Mouse (Mus musculus) midbrain, embryonic 12.5 days (tissue): Measurements from ENCODE around the gene Apoc4. TPM values are rescaled to one million over a fixed set of nuclear protein-coding genes. Genes with fewer than 3 reads are reported as not detected.

Experiments used
- ATAC-seq: fragments of 200-750 bp; cut with Nextera tagmentation; 2 replicates; pipeline ENCODE4 v1.8.0; 2017; ENCODE audit warnings: low read depth, moderate TSS enrichment, moderate library complexity; ENCODE audit not compliant: low FRiP score
- H3K27ac ChIP-seq: fragments of 300-500 bp; sonication (generic); replicated peaks from 2 replicates; pipeline ENCODE4 v1.5.1; 2016; ENCODE audit warnings: mild to moderate bottlenecking
- H3K27me3 ChIP-seq: fragments of 300-500 bp; sonication (generic); 2 replicates; pipeline ENCODE4 v1.6.1; 2016; ENCODE audit warnings: mild to moderate bottlenecking
- H3K36me3 ChIP-seq: fragments of 300-500 bp; sonication (generic); 2 replicates; pipeline ENCODE4 v1.6.1; 2016
- H3K4me1 ChIP-seq: fragments of 300-500 bp; sonication (generic); 2 replicates; pipeline ENCODE4 v1.6.1; 2016
- H3K4me2 ChIP-seq: fragments of 300-500 bp; sonication (generic); replicated peaks from 2 replicates; pipeline ENCODE4 v1.6.1; 2016; ENCODE audit warnings: mild to moderate bottlenecking, moderate library complexity
- H3K4me3 ChIP-seq: fragments of 300-500 bp; sonication (generic); 2 replicates; pipeline ENCODE4 v1.5.1; 2016; ENCODE audit warnings: mild to moderate bottlenecking
- H3K9ac ChIP-seq: fragments of 300-500 bp; sonication (generic); replicated peaks from 2 replicates; pipeline ENCODE4 v1.6.1; 2016; ENCODE audit warnings: mild to moderate bottlenecking, moderate library complexity
- H3K9me3 ChIP-seq: fragments of 300-500 bp; sonication (generic); 2 replicates; pipeline ENCODE4 v1.6.1; 2016; ENCODE audit warnings: mild to moderate bottlenecking
- WGBS: fragments of 180-500 bp; shearing (Covaris S2); methylation state at CpG from one replicate; pipeline ENCODE4 v1.1.7; 2016; 5-methylcytosine and 5-hydroxymethylcytosine counted together
- polyA plus RNA-seq: library from polyadenylated mRNA; unstranded; fragments of >200 nt; fragmentation: Nextera tagmentation; extraction: Ambion mirVana; gene quantifications from 2 replicates; pipeline ENCODE4 v1.2.1, GENCODE M21; 2016

The Apoc4 gene
- polyA plus RNA-seq, 1 experiment from 2014 or later: 0.08 TPM

GRCm38 (mm10) chr7:19668947-19669721, 12.1 kb downstream of the Apoc4 start:
- Histone ChIP-seq H3K36me3 (no peaks in the 10 kb centered on the region), H3K9ac (no peak overlapping the region), H3K4me1 (peaks cover 12% of the 10 kb centered on the region), H3K9me3 (no peaks in the 10 kb centered on the region), H3K4me3 (no peak overlapping the region), H3K27me3 (0 out of 2 replicates have a peak, but pooled peaks cover 3% of the 10 kb centered on the region), H3K4me2 (peak overlapping the region; percentile 18; the same call in 1 of the 2 replicates), H3K27ac (no peak overlapping the region)
- WGBS: 7% methylated on average over 10 of the region's 10 CpGs
- peak; percentile 64 for ATAC-seq

GRCm38 (mm10) chr7:19667434-19667833, 13.8 kb downstream of the Apoc4 start:
- H3K27me3 ChIP-seq: 0 out of 2 replicates have a peak, but pooled peaks cover 3% of the 10 kb centered on the region
- H3K9me3 ChIP-seq: no peaks in the 10 kb centered on the region
- no peaks in the 10 kb centered on the region; the same call in 1 of the 2 replicates for H3K36me3 ChIP-seq
- H3K4me2 ChIP-seq: no peak overlapping the region
- WGBS: 81% methylated on average over 2 of the region's 2 CpGs
- peaks cover 25% of the 10 kb centered on the region for H3K4me1 ChIP-seq
- H3K9ac ChIP-seq: no peak overlapping the region
- H3K27ac ChIP-seq: no peak overlapping the region
- no peak overlapping the region for H3K4me3 ChIP-seq
- ATAC-seq: no peak

- ATAC-seq: no peak
- Histone ChIP-seq H3K4me1 (peaks cover 25% of the 10 kb centered on the region), H3K4me2 (no peak overlapping the region), H3K9me3 (no peaks in the 10 kb centered on the region), H3K27ac (no peak overlapping the region), H3K27me3 (0 out of 2 replicates have a peak, but pooled peaks cover 3% of the 10 kb centered on the region), H3K9ac (no peak overlapping the region), H3K4me3 (no peak overlapping the region), H3K36me3 (peaks cover 5% of the 10 kb centered on the region; the same call in 1 of the 2 replicates)
- 60% methylated on average over 3 of the region's 3 CpGs for WGBS
Measured at GRCm38 (mm10) chr7:19666750-19667149, 14.5 kb downstream of the Apoc4 start.

DNA sequence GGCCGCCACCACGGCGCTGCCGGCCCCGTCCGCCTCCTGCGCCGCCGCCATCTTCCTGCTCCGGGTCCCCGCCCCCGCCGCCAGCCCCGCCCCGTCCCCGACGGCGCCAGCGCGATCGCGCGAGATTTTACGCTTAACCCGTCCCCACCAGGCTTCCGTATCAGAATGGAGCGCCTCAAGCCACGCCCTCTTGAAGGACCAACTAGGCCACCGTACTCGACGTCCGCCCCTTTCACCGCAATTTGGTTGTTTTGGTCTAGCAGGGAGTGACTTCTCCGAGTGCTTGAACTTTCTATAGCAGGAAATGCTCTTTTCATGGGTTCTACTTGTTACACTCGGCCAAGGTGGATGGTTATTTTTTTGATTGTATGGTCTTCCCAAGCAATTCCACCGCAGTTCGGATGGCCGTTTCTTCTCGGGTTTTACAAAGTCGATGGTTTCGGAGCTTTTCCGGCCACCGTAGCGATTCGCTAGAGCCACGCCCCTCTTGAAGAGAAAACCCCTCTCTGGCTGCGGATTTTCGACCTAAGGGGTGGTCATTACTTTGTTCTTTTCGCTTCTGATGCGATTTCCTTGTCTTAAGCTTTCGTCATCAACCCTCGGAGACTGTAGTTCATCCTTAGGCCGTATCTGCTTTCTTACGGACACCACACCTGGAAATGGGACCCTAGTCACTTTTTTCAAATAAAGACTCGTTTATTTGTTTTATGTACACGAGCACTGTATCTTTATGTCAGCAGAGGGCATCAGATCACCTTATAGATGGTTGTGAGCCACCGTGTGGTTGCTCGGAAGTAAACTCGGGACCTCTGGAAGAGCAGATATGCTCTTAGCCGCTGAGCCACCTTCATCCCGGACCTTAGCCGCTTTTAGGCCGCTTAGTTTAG, 16.1 kb downstream of the Apoc4 start, which contains the start of gene Clptm1:
Gene Clptm1, minus strand, starts transcription at position 79 of the 887 bp plus-strand sequence.
- Histone ChIP-seq H3K4me3 (peak within 1 kb of the TSS; percentile 100), H3K4me1 (peaks cover 25% of the 10 kb centered on the region), H3K27ac (peak within 1 kb of the TSS; percentile 93), H3K4me2 (peak within 1 kb of the TSS; percentile 86), H3K27me3 (0 out of 2 replicates have a peak, but pooled peaks cover 3% of the 10 kb centered on the region), H3K9ac (peak within 1 kb of the TSS; percentile 99), H3K9me3 (no peaks in the 10 kb centered on the region), H3K36me3 (peaks cover 7% of the 10 kb centered on the region; the same call in 1 of the 2 replicates)
- under 1% methylated on average over 62 of the region's 63 CpGs for whole genome bisulfite sequencing
- ATAC-seq: peak; percentile 88

DNA sequence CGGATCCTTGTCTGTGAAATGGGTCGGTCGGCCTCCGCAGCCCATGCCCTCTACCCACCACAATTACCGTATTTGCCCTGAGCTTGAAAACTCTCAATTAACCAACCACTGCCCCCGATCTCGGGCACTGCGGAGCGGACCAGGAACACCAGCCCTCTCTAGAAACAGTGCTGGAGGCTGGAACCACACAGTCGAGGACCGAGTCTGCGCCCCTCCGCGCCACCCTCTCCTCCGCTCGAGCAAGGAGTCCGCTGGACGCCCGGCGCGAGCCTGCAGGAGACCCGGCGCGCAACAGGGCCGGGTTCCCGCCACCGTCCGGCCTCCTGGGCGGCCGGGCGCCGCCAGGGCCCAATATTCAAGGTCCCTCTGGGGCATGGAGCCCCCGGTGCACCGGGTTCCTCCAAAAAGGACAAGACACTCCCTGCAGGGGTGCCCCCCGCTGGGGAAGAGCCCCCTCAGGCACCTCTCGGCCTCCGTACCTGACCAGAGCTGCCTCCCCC, 16.8 kb downstream of the Apoc4 start:
- WGBS: 1% methylated on average over 37 of the region's 37 CpGs
- peak overlapping the region; percentile 86 for H3K4me2 ChIP-seq
- H3K27me3 ChIP-seq: 0 out of 2 replicates have a peak, but pooled peaks cover 3% of the 10 kb centered on the region
- peak overlapping the region; percentile 99 for H3K9ac ChIP-seq
- peak overlapping the region; percentile 100 for H3K4me3 ChIP-seq
- ATAC-seq: peak; percentile 64; the same call in 1 of the 2 replicates
- peak overlapping the region; percentile 93 for H3K27ac ChIP-seq
- peaks cover 25% of the 10 kb centered on the region for H3K4me1 ChIP-seq
- H3K36me3 ChIP-seq: peaks cover 7% of the 10 kb centered on the region; the same call in 1 of the 2 replicates
- no peaks in the 10 kb centered on the region for H3K9me3 ChIP-seq

DNA sequence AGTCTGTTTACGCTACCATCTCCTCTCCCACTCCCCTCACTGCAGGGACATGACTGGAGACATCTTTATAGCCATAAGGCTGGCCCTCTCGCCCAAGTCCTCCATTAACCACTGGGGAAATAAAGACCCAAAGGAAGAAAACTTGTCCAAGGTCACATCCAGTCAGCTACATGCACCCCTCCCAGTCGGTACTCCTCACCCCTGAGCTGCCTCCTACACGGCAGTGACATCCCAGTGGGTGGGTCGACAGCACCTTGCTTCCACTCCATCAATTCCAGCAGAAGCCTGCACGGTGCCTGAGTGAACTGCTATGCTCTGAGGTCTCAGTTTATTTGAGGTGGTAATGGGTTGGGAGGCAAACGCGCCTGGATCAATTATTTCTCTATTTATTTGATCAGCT, 17.3 kb downstream of the Apoc4 start:
- H3K9me3 ChIP-seq: no peaks in the 10 kb centered on the region
- peaks cover 7% of the 10 kb centered on the region; the same call in 1 of the 2 replicates for H3K36me3 ChIP-seq
- H3K27me3 ChIP-seq: 0 out of 2 replicates have a peak, but pooled peaks cover 3% of the 10 kb centered on the region
- no peak for ATAC-seq
- H3K27ac ChIP-seq: no peak overlapping the region
- H3K4me2 ChIP-seq: peak overlapping the region; percentile 86
- H3K4me3 ChIP-seq: peak overlapping the region; percentile 100
- H3K9ac ChIP-seq: peak overlapping the region; percentile 99
- H3K4me1 ChIP-seq: peaks cover 20% of the 10 kb centered on the region
- WGBS: 24% methylated on average over 8 of the region's 8 CpGs

DNA sequence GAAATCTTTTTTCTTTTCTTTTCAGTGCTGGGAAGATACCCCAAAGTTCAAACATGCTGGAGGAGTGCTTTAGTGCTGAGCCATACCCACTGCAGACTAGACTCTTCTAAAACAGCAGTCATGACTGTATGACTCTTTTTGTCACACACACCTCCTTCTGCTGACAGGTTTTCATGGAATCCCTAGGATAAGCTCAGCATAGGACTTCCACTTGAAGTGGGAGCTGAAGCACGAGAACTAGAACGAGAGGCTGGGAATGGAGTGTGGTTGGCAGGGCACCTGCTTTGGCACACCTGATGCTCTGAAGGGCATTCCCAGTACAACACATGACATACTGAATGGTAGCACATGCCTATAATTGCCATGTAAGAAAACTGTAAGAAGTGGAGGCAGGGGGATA, 28.7 kb downstream of the Apoc4 start:
- ATAC-seq: no peak
- Histone ChIP-seq H3K36me3 (peaks cover 72% of the 10 kb centered on the region), H3K4me2 (no peak overlapping the region), H3K4me1 (no peaks in the 10 kb centered on the region), H3K27ac (no peak overlapping the region), H3K9ac (no peak overlapping the region), H3K27me3 (no peaks in the 10 kb centered on the region), H3K4me3 (no peak overlapping the region), H3K9me3 (no peaks in the 10 kb centered on the region)
- WGBS: 100% methylated on average over 2 of the region's 2 CpGs

DNA sequence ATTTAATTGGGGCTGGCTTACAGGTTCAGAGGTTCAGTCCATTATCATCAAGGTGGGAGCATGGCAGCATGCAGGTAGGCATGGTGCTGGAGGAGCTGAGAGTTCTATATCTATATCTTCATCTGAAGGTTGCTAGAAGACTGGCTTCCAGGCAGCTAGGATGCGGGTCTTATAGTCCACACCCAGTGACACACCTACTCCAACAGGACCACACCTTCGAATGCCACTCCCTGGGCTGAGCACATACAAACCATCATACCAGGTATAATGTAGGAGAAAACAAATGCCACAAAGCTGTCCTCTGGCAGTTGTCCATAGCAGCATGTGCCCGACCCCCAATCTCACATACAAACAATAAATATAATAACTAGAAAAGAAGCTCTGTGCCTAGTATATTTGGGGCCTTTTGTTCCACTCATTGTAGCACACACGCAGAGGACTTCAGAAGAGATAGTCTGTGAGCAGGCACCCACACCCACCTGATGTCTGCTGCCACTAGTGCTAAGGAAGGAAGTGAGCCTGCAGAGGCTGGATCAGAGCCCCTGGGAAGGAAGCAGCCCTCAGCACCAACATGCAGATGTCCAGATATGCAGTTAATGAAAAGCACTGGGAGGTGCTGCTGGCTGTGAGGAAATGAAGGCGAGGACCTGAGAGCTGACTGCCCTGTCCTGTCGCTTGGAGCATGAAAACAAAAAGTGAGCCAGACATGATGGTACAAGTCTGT, 30.1 kb downstream of the Apoc4 start:
- Histone ChIP-seq H3K9me3 (no peaks in the 10 kb centered on the region), H3K36me3 (peaks cover 79% of the 10 kb centered on the region), H3K27ac (no peak overlapping the region), H3K27me3 (no peaks in the 10 kb centered on the region), H3K4me1 (no peaks in the 10 kb centered on the region), H3K4me3 (no peak overlapping the region), H3K9ac (no peak overlapping the region), H3K4me2 (no peak overlapping the region)
- no peak for ATAC-seq
- WGBS: 94% methylated on average over 6 of the region's 6 CpGs

GRCm38 (mm10) chr7:19641223-19641622, 40.1 kb downstream of the Apoc4 start:
- Histone ChIP-seq H3K4me3 (no peak overlapping the region), H3K4me1 (no peaks in the 10 kb centered on the region), H3K9me3 (no peaks in the 10 kb centered on the region), H3K27ac (no peak overlapping the region), H3K9ac (no peak overlapping the region), H3K27me3 (no peaks in the 10 kb centered on the region), H3K36me3 (peaks cover 98% of the 10 kb centered on the region), H3K4me2 (no peak overlapping the region)
- whole genome bisulfite sequencing: 94% methylated on average over 4 of the region's 4 CpGs
- ATAC-seq: no peak

DNA sequence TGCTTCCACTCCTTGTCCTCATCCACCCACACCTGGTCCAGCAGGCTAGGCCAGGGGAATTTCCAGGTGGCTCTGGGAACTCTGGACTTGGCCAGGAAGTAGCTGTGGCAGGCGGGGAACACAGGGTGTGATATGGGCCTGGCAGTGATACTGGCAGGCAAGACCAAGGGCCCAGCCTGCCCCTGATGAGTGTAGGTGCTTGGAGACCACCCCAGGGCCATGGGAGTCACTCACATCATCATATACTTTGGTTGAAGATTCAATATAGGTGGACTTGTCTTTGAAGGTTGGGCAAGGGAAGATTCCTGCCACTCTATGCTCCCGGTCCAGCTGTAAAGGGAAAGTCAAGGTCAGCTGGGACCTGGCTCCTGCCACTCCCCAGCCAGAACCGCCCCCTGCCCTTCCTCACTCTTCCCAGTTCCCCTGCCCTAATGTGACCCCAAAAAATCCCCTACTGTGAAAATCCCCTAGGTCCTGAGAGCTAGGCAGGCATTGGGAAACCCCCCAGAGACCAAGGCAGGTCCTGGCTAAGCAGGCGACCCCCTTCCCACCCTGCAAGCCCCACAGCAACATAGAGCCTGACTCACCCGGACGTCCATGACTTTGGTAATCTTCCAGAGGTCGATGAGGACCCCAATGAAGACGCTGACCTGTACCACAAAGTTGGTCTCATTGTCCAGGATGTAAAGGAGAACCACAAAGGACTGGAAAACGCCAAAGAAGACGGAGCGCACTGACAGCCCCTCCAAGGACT, 46.0 kb downstream of the Apoc4 start:
- H3K9ac ChIP-seq: no peak overlapping the region
- no peak overlapping the region for H3K4me2 ChIP-seq
- peaks cover 84% of the 10 kb centered on the region for H3K36me3 ChIP-seq
- no peaks in the 10 kb centered on the region for H3K4me1 ChIP-seq
- H3K4me3 ChIP-seq: no peak overlapping the region
- 86% methylated on average over 11 of the region's 11 CpGs for WGBS
- no peak for ATAC-seq
- no peaks in the 10 kb centered on the region for H3K27me3 ChIP-seq
- H3K9me3 ChIP-seq: no peaks in the 10 kb centered on the region
- H3K27ac ChIP-seq: no peak overlapping the region

- H3K4me1 ChIP-seq: no peaks in the 10 kb centered on the region
- no peak overlapping the region for H3K9ac ChIP-seq
- no peaks in the 10 kb centered on the region for H3K27me3 ChIP-seq
- H3K9me3 ChIP-seq: no peaks in the 10 kb centered on the region
- 100% methylated on average over 2 of the region's 2 CpGs for WGBS
- H3K4me3 ChIP-seq: no peak overlapping the region
- peaks cover 77% of the 10 kb centered on the region for H3K36me3 ChIP-seq
- no peak overlapping the region for H3K4me2 ChIP-seq
- ATAC-seq: no peak
- no peak overlapping the region for H3K27ac ChIP-seq
Measured at GRCm38 (mm10) chr7:19634591-19634990, 46.7 kb downstream of the Apoc4 start.
